Comparison of ENCODE assay signal across 12 mouse cellular contexts in the genomic region with DNA sequence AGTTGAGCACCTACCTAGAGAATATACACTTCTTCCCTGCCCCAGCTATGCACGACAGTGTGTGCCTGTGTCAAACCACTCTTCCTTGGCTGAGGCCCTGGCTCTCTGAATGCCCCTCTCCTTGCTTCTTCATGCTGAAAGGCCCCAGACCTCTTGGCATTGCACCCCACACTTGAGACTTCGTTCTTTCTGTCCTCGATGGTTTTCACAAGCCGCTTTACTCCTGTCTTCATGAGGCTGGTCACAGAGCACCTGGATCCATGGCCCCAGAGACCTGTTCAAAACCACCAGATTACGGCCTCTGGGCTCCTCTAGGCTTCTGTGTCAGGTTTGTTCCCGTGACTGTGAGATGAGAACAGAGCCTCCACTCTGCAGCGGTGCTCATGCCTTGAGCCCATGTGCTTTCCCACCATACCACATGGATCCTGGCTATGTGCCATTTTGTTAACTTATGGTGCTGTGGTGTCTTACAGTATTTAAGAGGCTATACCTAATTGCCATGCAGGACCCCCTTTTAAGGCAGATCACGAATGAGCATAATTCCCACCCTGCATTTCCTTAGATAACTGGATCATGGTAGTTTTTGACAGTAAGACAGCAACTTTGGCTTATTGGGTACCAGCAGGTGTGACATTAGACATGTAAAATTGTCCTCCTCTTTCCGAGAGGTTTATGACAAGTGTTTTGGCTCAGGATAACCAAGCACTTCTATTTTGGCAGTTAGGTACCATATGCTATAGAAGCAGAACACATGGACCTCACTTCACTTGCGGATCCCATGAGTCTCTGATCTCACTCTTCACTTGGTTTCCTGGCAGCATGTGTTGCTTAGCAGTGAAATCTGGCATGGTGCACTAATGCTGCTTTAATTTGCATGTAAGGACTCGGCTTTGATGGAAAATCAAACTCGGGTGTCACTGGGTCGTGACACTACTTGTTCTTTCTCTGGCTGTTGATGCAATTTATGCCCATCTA.
DNase-seq lines count a peak whose midpoint lies in the region; ATAC-seq and TF ChIP-seq lines count a peak whose summit lies in the region.
"Had no signal": no experiment of that assay in that cellular context is flagged by ENCODE, and none has a peak within 500 bp of the region (broad histone marks: within the 10 kb centered on the region; RNA-seq: fewer than 3 reads in every experiment).

No protein-coding gene starts in this region.

- H3K4me1 ChIP-seq in forebrain, embryonic 15.5 days, result peaks cover 9% of the 10 kb centered on the region
- H3K4me1 ChIP-seq in forebrain, embryonic 10.5 days, result no peaks in the 10 kb centered on the region
- H3K4me1 ChIP-seq: kidney, embryonic 15.5 days; liver, embryonic 13.5 days had no signal

- no peak for DNase-seq in forebrain, embryonic 10.5 days (ENCODE audit: extremely low spot score, low spot score)
- no peak for DNase-seq in left cerebral cortex, adult 2 months (ENCODE audit: extremely low spot score in 1 of 2, low spot score in 2 of 2)
- no peak for DNase-seq in left cerebral cortex, adult 18-20 months (ENCODE audit: low spot score in 2 of 2)
- DNase-seq in cerebellum, postnatal 10 days, result peak; percentile 65 to 69
- DNase-seq in left cerebral cortex, postnatal 25 days (ENCODE audit: low spot score in 2 of 2), result peak; percentile 33 to 81
- DNase-seq: gastrocnemius, postnatal 36 days; liver, embryonic 13.5 days; thymus, adult 2 months had no signal

- H3K4me3 ChIP-seq in forebrain, embryonic 15.5 days, result no peak overlapping the region
- no peak overlapping the region for H3K4me3 ChIP-seq in forebrain, embryonic 10.5 days
- H3K4me3 ChIP-seq in left cerebral cortex, adult 2 months, result no peak overlapping the region
- H3K4me3 ChIP-seq: kidney, embryonic 15.5 days; liver, embryonic 13.5 days had no signal

- no peaks in the 10 kb centered on the region for H3K27me3 ChIP-seq in forebrain, embryonic 15.5 days
- no peaks in the 10 kb centered on the region for H3K27me3 ChIP-seq in forebrain, embryonic 10.5 days (ENCODE audit: poor library complexity, severe bottlenecking)
- H3K27me3 ChIP-seq: kidney, embryonic 15.5 days; liver, embryonic 13.5 days had no signal

- 73% methylated on average over 13 of the region's 13 CpGs for WGBS in forebrain, embryonic 15.5 days
- 92% methylated on average over 13 of the region's 13 CpGs for WGBS in forebrain, embryonic 10.5 days

- TF ChIP-seq CTCF in left cerebral cortex, adult 2 months (IDR thresholded peaks at IDR 0.05), result no peak

- intact Hi-C loops in left cerebral cortex, adult 2 months (cut with DNase I), result no loop called here
- intact Hi-C loops in left cerebral cortex, postnatal 25 days (cut with DNase I), result no loop called here

- H3K9me3 ChIP-seq in forebrain, embryonic 15.5 days, result no peaks in the 10 kb centered on the region
- H3K9me3 ChIP-seq in forebrain, embryonic 10.5 days, result no peaks in the 10 kb centered on the region
- H3K9me3 ChIP-seq: kidney, embryonic 15.5 days; liver, embryonic 13.5 days had no signal

- ATAC-seq in forebrain, embryonic 15.5 days (replicated peaks), result peak; percentile 80
- no peak for ATAC-seq in megakaryocyte-erythroid progenitor cell, adult 5-6 weeks (replicated peaks; ENCODE audit: low FRiP score, low TSS enrichment, poor library complexity, severe bottlenecking)
- ATAC-seq: inflammation-experienced regulatory T-cells, adult 6 months had no signal

- H3K9ac ChIP-seq in forebrain, embryonic 15.5 days (replicated peaks), result no peak overlapping the region
- H3K9ac ChIP-seq: kidney, embryonic 15.5 days; liver, embryonic 13.5 days had no signal

- no peak overlapping the region for H3K4me2 ChIP-seq in forebrain, embryonic 15.5 days (replicated peaks)
- H3K4me2 ChIP-seq: kidney, embryonic 15.5 days; liver, embryonic 13.5 days had no signal

- H3K27ac ChIP-seq in forebrain, embryonic 15.5 days (replicated peaks), result peak overlapping the region; percentile 85
- no peak overlapping the region for H3K27ac ChIP-seq in forebrain, embryonic 10.5 days
- H3K27ac ChIP-seq in left cerebral cortex, adult 2 months, result peak overlapping the region; percentile 66
- H3K27ac ChIP-seq: kidney, embryonic 15.5 days; liver, embryonic 13.5 days had no signal

- H3K36me3 ChIP-seq in forebrain, embryonic 15.5 days, result peaks cover 71% of the 10 kb centered on the region
- H3K36me3 ChIP-seq in forebrain, embryonic 10.5 days (replicated peaks), result peaks cover 100% of the 10 kb centered on the region

Comparison
In these comparisons a context has a peak if more than half of its experiments do, and no peak if none do; other contexts are left out.
1. DNase-seq: peak in cerebellum, postnatal 10 days (2 of 2) and left cerebral cortex, postnatal 25 days (2 of 2); none in forebrain, embryonic 10.5 days (single experiment), left cerebral cortex, adult 2 months (0 of 2) and left cerebral cortex, adult 18-20 months (0 of 2).